11 mouse cellular contexts compared by ENCODE assay signal in the genomic region with DNA sequence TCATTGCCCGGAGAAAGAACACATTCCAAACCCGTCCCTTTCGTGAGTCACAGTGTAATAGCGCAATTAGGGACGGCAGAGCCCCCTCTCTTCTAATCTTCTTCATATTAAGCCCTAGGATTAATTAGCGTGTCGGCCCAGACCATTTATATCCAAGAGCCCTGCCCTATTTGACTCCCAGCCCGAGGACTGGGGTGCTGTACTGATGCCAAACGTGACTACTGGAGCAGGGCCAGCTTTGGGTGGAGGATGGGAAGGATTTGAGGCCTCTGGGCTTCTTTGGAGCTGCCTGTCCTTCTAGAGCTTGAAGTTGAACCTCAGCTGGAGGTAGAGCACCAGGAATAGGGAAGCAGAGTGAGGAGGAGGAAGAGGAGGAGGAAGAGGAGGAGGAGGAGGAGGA. TPM values are rescaled to one million over a fixed set of nuclear protein-coding genes. Genes with fewer than 3 reads are reported as not detected.
DNase-seq lines count a peak whose midpoint lies in the region; ATAC-seq lines count a peak whose summit lies in the region.
"Had no signal": no experiment of that assay in that cellular context is flagged by ENCODE, and none has a peak within 500 bp of the region (broad histone marks: within the 10 kb centered on the region; RNA-seq: fewer than 3 reads in every experiment).

No protein-coding gene starts in this region.

- H3K4me2 ChIP-seq in embryonic facial prominence, embryonic 13.5 days = peak overlapping the region; percentile 80; the same call in 1 of the 2 replicates
- H3K4me2 ChIP-seq in forebrain, embryonic 15.5 days (replicated peaks) = peak overlapping the region; percentile 57
- H3K4me2 ChIP-seq in midbrain, embryonic 15.5 days = peak overlapping the region; percentile 79

- no peak for ATAC-seq in embryonic facial prominence, embryonic 13.5 days (ENCODE audit: insufficient number of reproducible peaks, insufficient read depth, low FRiP score, low TSS enrichment, low read depth)
- no peak for ATAC-seq in forebrain, embryonic 15.5 days (replicated peaks)
- no peak for ATAC-seq in midbrain, embryonic 15.5 days (replicated peaks)

- H3K9me3 ChIP-seq in embryonic facial prominence, embryonic 13.5 days = no peaks in the 10 kb centered on the region
- no peaks in the 10 kb centered on the region for H3K9me3 ChIP-seq in embryonic facial prominence, embryonic 10.5 days
- H3K9me3 ChIP-seq in forebrain, embryonic 15.5 days = no peaks in the 10 kb centered on the region
- no peaks in the 10 kb centered on the region for H3K9me3 ChIP-seq in midbrain, embryonic 15.5 days

- peaks cover 28% of the 10 kb centered on the region for H3K4me1 ChIP-seq in embryonic facial prominence, embryonic 13.5 days
- H3K4me1 ChIP-seq in embryonic facial prominence, embryonic 10.5 days = peaks cover 56% of the 10 kb centered on the region
- peaks cover 95% of the 10 kb centered on the region for H3K4me1 ChIP-seq in forebrain, embryonic 15.5 days
- H3K4me1 ChIP-seq in midbrain, embryonic 15.5 days = peaks cover 90% of the 10 kb centered on the region

- no peak overlapping the region for H3K9ac ChIP-seq in embryonic facial prominence, embryonic 13.5 days
- peak overlapping the region; percentile 76 for H3K9ac ChIP-seq in forebrain, embryonic 15.5 days (replicated peaks)
- peak overlapping the region; percentile 70; the same call in 1 of the 2 replicates for H3K9ac ChIP-seq in midbrain, embryonic 15.5 days

- WGBS in embryonic facial prominence, embryonic 13.5 days = 23% methylated on average over 9 of the region's 9 CpGs
- WGBS in embryonic facial prominence, embryonic 10.5 days = 23% methylated on average over 9 of the region's 9 CpGs
- WGBS in forebrain, embryonic 15.5 days = 4% methylated on average over 9 of the region's 9 CpGs
- WGBS in midbrain, embryonic 15.5 days = 15% methylated on average over 9 of the region's 9 CpGs

- peaks cover 100% of the 10 kb centered on the region for H3K27me3 ChIP-seq in embryonic facial prominence, embryonic 13.5 days
- H3K27me3 ChIP-seq in embryonic facial prominence, embryonic 10.5 days (replicated peaks; ENCODE audit: low read depth, poor library complexity, severe bottlenecking) = peaks cover 100% of the 10 kb centered on the region
- H3K27me3 ChIP-seq in forebrain, embryonic 15.5 days = peaks cover 67% of the 10 kb centered on the region
- H3K27me3 ChIP-seq in midbrain, embryonic 15.5 days (replicated peaks) = peaks cover 20% of the 10 kb centered on the region

- H3K36me3 ChIP-seq in embryonic facial prominence, embryonic 13.5 days = no peaks in the 10 kb centered on the region
- no peaks in the 10 kb centered on the region for H3K36me3 ChIP-seq in embryonic facial prominence, embryonic 10.5 days (replicated peaks)
- no peaks in the 10 kb centered on the region for H3K36me3 ChIP-seq in forebrain, embryonic 15.5 days
- H3K36me3 ChIP-seq in midbrain, embryonic 15.5 days (replicated peaks) = no peaks in the 10 kb centered on the region

- no peak for DNase-seq in embryonic facial prominence, embryonic 10.5 days (ENCODE audit: low spot score)
- peak; percentile 55 for DNase-seq in MN1 (ENCODE audit: low spot score)
- no peak for DNase-seq in testis, postnatal 14 days (ENCODE audit: low spot score)
- DNase-seq in lung, postnatal 10 days = no peak
- no peak for DNase-seq in lung, postnatal 36 days
- DNase-seq: kidney, adult 11 months had no signal

- H3K4me3 ChIP-seq in embryonic facial prominence, embryonic 13.5 days = no peak overlapping the region
- no peak overlapping the region for H3K4me3 ChIP-seq in embryonic facial prominence, embryonic 10.5 days
- H3K4me3 ChIP-seq in forebrain, embryonic 15.5 days = peak overlapping the region; percentile 51
- H3K4me3 ChIP-seq in midbrain, embryonic 15.5 days = peak overlapping the region; percentile 63

- no peak overlapping the region for H3K27ac ChIP-seq in embryonic facial prominence, embryonic 13.5 days
- no peak overlapping the region for H3K27ac ChIP-seq in embryonic facial prominence, embryonic 10.5 days (replicated peaks)
- peak overlapping the region; percentile 94 for H3K27ac ChIP-seq in forebrain, embryonic 15.5 days (replicated peaks)
- H3K27ac ChIP-seq in midbrain, embryonic 15.5 days = peak overlapping the region; percentile 10; the same call in 1 of the 2 replicates

RNA-seq across cellular contexts. Expression of a gene that starts 2.2 kb away (rescaled TPM):
- 0.62 and 1.1 TPM in 2 replicates for polyA plus RNA-seq in embryonic facial prominence, embryonic 13.5 days (2015; fragmentation: Nextera tagmentation; extraction: Ambion mirVana)
- 0.16 and 0.36 TPM in 2 replicates for polyA plus RNA-seq in embryonic facial prominence, embryonic 10.5 days (2016; fragmentation: Nextera tagmentation; extraction: Ambion mirVana)
- polyA plus RNA-seq in forebrain, embryonic 15.5 days (2015; fragmentation: Nextera tagmentation; extraction: Ambion mirVana) = 7.9 and 8.2 TPM in 2 replicates
- 4.8 and 5.3 TPM in 2 replicates for polyA plus RNA-seq in midbrain, embryonic 15.5 days (2015; fragmentation: Nextera tagmentation; extraction: Ambion mirVana)
- polyA plus RNA-seq: limb, embryonic 11.5 days; liver, embryonic 16.5 days had no signal

Comparison
In these comparisons a context has a peak if more than half of its experiments do, and no peak if none do; other contexts are left out.
1. H3K27ac ChIP-seq: peak in forebrain, embryonic 15.5 days (single experiment) and midbrain, embryonic 15.5 days (single experiment); none in embryonic facial prominence, embryonic 13.5 days (single experiment) and embryonic facial prominence, embryonic 10.5 days (single experiment).
2. H3K4me3 ChIP-seq: peak in forebrain, embryonic 15.5 days (single experiment) and midbrain, embryonic 15.5 days (single experiment); none in embryonic facial prominence, embryonic 13.5 days (single experiment) and embryonic facial prominence, embryonic 10.5 days (single experiment).
3. Peak in every context shown above with its lines, with median percentiles within 50 percentile points of each other: H3K4me2 ChIP-seq.